Mouse (Mus musculus) frontal cortex, postnatal 14 days (tissue): Measurements from ENCODE around the gene Mtmr11.
"Not testable (repeated sequence)": the region's sequence is repeated elsewhere in the genome, so short reads cannot be mapped to it uniquely, and the experiment has no call there.

Experiments used
- DNase-seq, 2 experiments: peaks; one replicate each; pipeline ENCODE4 v3.0.0; 2022; ENCODE audit warnings: low spot score in 2 of 2

The Mtmr11 gene

GRCm38 (mm10) chr3:96172197-96173178 lies 10.7 kb downstream of the Mtmr11 start, which contains the start of gene Sf3b4:
TSS of gene Sf3b4 (plus strand) at chr3:96172332.
- DNase-seq: peak; percentile 72 to 80

GRCm38 (mm10) chr3:96173185-96173584 lies 11.4 kb downstream of the Mtmr11 start:
- DNase-seq: no peak

GRCm38 (mm10) chr3:96174042-96174441 lies 12.2 kb downstream of the Mtmr11 start:
- DNase-seq: not testable (repeated sequence)

GRCm38 (mm10) chr3:96175251-96175650 lies 13.4 kb downstream of the Mtmr11 start:
- no peak for DNase-seq

GRCm38 (mm10) chr3:96178427-96178826 lies 16.6 kb downstream of the Mtmr11 start:
- no peak for DNase-seq

- no peak for DNase-seq
These were observed 17.1 kb downstream of the Mtmr11 start for GRCm38 (mm10) chr3:96178902-96179301.

GRCm38 (mm10) chr3:96179531-96179930 lies 17.7 kb downstream of the Mtmr11 start:
- no peak for DNase-seq

- DNase-seq: peak; percentile 53 to 65
These were observed 19.1 kb downstream of the Mtmr11 start, which contains the start of gene Sv2a for GRCm38 (mm10) chr3:96180727-96181477. TSS of gene Sv2a (plus strand) at chr3:96181151.

GRCm38 (mm10) chr3:96181510-96182381 lies 19.9 kb downstream of the Mtmr11 start:
- DNase-seq: no peak

GRCm38 (mm10) chr3:96182382-96182776 lies 20.6 kb downstream of the Mtmr11 start:
- DNase-seq: no peak

- no peak for DNase-seq
These were observed 31.2 kb downstream of the Mtmr11 start for GRCm38 (mm10) chr3:96192977-96193376.

- DNase-seq: no peak
These were observed 33.2 kb downstream of the Mtmr11 start for GRCm38 (mm10) chr3:96194966-96195365.

- no peak for DNase-seq
These were observed 34.0 kb downstream of the Mtmr11 start for GRCm38 (mm10) chr3:96195616-96196313.

- peak in 1 of 2 experiments; percentile 47 for DNase-seq
These were observed 34.8 kb downstream of the Mtmr11 start for GRCm38 (mm10) chr3:96196437-96197128.

GRCm38 (mm10) chr3:96197129-96197749 lies 35.4 kb downstream of the Mtmr11 start:
- peak; percentile 85 to 87 for DNase-seq

- no peak for DNase-seq
These were observed 36.4 kb downstream of the Mtmr11 start for GRCm38 (mm10) chr3:96198181-96198580.

- DNase-seq: not testable (repeated sequence)
These were observed 36.9 kb downstream of the Mtmr11 start for GRCm38 (mm10) chr3:96198601-96199251.

GRCm38 (mm10) chr3:96199731-96200130 lies 37.9 kb downstream of the Mtmr11 start:
- DNase-seq: no peak

- no peak for DNase-seq
These were observed 46.0 kb downstream of the Mtmr11 start for GRCm38 (mm10) chr3:96207819-96208218.
